Mouse (Mus musculus): ENCODE data around the gene Clpb.

DNA sequence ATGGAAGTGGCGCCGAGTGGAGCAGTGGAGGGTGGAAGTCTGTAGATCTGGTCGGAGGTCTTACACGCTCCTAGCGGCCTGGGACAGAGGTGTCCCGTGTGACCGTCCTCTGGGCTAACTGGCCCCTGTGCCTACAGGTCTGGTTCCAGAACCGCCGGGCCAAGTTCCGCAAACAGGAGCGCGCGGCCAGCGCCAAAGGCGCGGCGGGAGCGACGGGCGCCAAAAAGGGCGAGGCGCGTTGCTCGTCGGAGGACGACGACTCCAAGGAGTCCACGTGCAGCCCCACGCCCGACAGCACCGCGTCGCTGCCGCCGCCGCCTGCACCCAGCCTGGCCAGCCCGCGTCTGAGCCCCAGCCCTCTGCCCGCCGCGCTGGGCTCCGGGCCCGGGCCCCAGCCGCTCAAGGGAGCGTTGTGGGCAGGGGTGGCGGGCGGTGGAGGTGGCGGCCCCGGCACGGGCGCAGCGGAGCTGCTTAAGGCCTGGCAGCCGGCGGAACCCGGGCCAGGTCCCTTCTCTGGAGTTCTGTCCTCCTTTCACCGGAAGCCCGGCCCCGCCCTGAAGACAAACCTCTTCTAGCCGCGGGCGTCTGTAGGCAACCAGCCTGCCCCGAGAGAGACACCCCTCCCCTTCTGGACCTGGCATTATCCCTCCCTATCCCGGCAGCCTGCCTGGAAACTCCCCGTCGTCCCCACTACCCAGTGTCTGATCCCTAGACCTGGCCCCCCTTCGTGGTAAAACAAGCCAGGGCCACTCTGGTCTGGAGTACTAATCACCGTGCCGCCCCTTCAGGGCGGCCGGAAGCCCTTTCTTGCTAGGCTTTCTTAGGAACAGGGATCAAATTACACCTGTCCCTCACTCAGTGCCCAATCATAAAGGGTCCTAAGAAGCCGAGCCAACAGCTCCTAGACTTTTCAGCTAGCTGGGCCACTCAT, 158.4 kb downstream of the Clpb start:
- TF ChIP-seq TAL1 (IDR thresholded peaks at IDR 0.05; ENCODE audit: low read length) (no peak), GATA1 (IDR thresholded peaks at IDR 0.05; ENCODE audit: low read length) (no peak)
